Mouse (Mus musculus): Measurements from ENCODE around the gene Ppm1d. TPM values are rescaled to one million over a fixed set of nuclear protein-coding genes. Genes with fewer than 3 reads are reported as not detected.

The Ppm1d gene
- polyA plus RNA-seq (2015; fragmentation: Nextera tagmentation; extraction: Ambion mirVana): 17.3 and 18.7 TPM in 2 replicates

DNA sequence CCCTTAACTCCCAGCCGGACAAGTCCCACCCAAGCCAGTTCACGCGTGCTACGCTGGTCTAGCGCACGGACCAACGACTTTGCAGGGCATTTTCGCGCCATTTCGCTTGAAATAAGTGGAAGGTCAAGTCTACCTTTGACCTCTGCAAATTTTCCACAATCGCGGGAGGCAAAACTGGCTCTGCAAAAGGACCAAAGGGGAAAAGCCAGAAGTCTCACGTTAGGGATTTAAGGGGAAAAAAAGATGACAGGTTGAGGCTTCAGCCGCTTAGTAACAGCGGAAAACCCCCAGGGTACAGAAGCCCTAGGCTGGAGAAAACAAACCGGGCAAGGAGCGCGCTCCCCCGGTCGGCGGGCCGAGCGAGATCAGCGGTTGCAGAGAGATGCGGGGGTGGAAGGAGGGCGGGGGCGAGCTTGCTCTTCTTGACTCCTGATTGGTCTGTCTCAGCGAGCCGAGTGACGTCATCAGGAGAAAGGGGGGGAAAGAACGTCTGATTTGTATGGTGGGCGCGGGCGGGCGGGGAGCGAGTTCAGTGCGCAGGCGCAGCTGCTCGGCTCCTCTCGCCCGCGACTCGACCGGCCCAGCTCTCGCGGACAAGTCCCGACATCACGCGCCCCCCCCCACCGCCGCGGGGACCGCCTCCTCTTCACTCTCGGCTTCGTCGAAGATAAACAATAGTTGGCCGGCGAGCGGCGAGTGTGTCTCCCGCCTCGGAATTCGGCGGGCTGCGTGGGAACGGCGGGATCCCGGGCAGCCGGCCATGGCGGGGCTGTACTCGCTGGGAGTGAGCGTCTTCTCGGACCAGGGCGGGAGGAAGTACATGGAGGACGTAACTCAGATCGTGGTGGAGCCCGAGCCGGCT is at the start of gene Ppm1d:
TSS of gene Ppm1d (plus strand) at position 532 of the 862 bp plus-strand sequence.
- Histone ChIP-seq H3K36me3 (ENCODE audit: insufficient read depth, low read length) (no peaks in the 10 kb centered on the region), H3K9me3 (replicated peaks; ENCODE audit: low read length) (no peaks in the 10 kb centered on the region), H3K4me3 (replicated peaks; ENCODE audit: low read depth, low read length) (peak within 1 kb of the TSS; percentile 99), H3K4me2 (ENCODE audit: low read length) (peak within 1 kb of the TSS; percentile 86), H3K4me1 (replicated peaks; ENCODE audit: insufficient read depth, low read length) (peaks cover 8% of the 10 kb centered on the region; the same call in 1 of the 2 replicates), H3K27me3 (ENCODE audit: insufficient read depth, low read length) (no peaks in the 10 kb centered on the region), H3K27ac (peak within 1 kb of the TSS; percentile 94), H3K9ac (ENCODE audit: low read depth, low read length) (peak within 1 kb of the TSS; percentile 98)
- under 1% methylated on average over 69 of the region's 78 CpGs for WGBS
- ATAC-seq (replicated peaks; ENCODE audit: low FRiP score, low read depth) (peak; percentile 93), DNase-seq (ENCODE audit: low spot score) (peak; percentile 99)
- TF ChIP-seq CTCF (IDR thresholded peaks at IDR 0.05; ENCODE audit: low read depth): peak; percentile 22; the same call in 1 of the 2 replicates

DNA sequence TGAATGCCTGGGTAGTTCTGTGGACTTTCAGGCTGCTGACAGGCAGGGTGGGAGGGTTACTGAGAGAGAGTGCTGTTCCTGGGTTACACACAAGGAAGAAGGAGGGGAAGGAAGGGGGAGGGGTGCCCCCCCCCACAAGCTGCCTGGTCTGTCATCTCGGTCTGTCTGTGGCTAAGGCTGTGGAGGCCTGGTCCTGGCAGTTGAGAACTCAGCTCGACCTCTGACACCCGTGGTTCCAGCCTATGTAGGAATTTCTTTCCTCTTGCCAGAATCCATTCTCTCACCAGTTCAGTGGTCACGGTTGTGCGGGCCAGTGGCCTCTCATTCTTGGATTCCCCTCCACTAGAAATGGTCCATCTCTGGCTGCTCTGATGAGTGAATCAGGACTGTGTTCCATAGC is 46.4 kb upstream of the Ppm1d start:
- no peak overlapping the region for H3K27ac ChIP-seq
- no peaks in the 10 kb centered on the region for H3K9me3 ChIP-seq (replicated peaks; ENCODE audit: low read length)
- no peak for TF ChIP-seq CTCF (IDR thresholded peaks at IDR 0.05; ENCODE audit: low read depth)
- DNase-seq (ENCODE audit: low spot score) (peak; percentile 32), ATAC-seq (replicated peaks; ENCODE audit: low FRiP score, low read depth) (peak; percentile 82; the same call in 1 of the 2 replicates)
- no peaks in the 10 kb centered on the region for H3K4me1 ChIP-seq (replicated peaks; ENCODE audit: insufficient read depth, low read length)
- 43% methylated on average over 5 of the region's 5 CpGs for WGBS
- no peaks in the 10 kb centered on the region for H3K36me3 ChIP-seq (ENCODE audit: insufficient read depth, low read length)
- H3K27me3 ChIP-seq (ENCODE audit: insufficient read depth, low read length): no peaks in the 10 kb centered on the region
- H3K4me2 ChIP-seq (ENCODE audit: low read length): no peak overlapping the region
- no peak overlapping the region for H3K4me3 ChIP-seq (replicated peaks; ENCODE audit: low read depth, low read length)
- H3K9ac ChIP-seq (ENCODE audit: low read depth, low read length): no peak overlapping the region

DNA sequence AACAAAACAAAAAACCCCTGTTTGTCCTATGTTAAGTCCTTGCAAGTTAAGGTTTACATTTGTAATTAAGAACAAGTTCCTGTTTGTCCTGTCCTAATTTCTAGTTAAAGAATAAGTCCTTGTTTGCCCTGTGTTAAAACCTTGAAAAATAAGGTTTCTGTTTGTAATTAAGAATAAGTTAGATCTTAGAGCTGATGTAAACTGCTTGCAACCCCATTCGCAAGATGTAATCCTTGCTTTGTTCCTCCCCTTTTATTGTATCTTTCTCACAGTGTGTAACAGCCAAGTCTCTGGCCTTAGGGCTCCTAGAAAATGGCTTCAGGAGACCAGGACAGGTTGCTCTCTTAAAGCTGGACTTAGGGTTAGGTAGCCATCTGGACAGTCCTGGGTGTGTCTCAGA is 43.7 kb upstream of the Ppm1d start:
- WGBS: 97% methylated on average over 1 of the region's 1 CpGs
- Histone ChIP-seq H3K4me1 (replicated peaks; ENCODE audit: insufficient read depth, low read length) (no peaks in the 10 kb centered on the region), H3K36me3 (ENCODE audit: insufficient read depth, low read length) (no peaks in the 10 kb centered on the region), H3K4me2 (ENCODE audit: low read length) (no peak overlapping the region), H3K27ac (no peak overlapping the region), H3K4me3 (replicated peaks; ENCODE audit: low read depth, low read length) (no peak overlapping the region), H3K27me3 (ENCODE audit: insufficient read depth, low read length) (no peaks in the 10 kb centered on the region), H3K9me3 (replicated peaks; ENCODE audit: low read length) (no peaks in the 10 kb centered on the region), H3K9ac (ENCODE audit: low read depth, low read length) (no peak overlapping the region)
- no peak for TF ChIP-seq CTCF (IDR thresholded peaks at IDR 0.05; ENCODE audit: low read depth)
- no peak for DNase-seq (ENCODE audit: low spot score)
- ATAC-seq (replicated peaks; ENCODE audit: low FRiP score, low read depth): no peak

DNA sequence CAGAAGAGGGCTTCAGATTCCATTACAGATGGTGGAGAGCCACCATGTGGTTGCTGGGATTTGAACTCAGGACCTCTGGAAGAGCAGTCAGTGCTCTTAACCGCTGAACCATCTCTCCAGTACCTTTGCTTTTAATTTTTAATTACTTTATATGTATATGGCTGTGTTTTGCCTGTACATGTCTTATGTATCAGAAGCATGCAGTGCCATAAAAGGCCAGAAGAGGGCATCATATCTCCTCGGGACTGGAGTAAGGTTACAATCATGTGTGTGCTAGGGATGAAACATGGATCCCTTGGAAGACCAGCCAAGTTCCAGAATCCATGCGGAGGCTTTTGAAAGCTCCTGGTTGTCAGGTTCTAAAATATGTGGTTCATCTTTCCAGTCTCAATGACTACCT is 40.4 kb upstream of the Ppm1d start:
- Histone ChIP-seq H3K9ac (ENCODE audit: low read depth, low read length) (no peak overlapping the region), H3K9me3 (replicated peaks; ENCODE audit: low read length) (no peaks in the 10 kb centered on the region), H3K4me1 (replicated peaks; ENCODE audit: insufficient read depth, low read length) (no peaks in the 10 kb centered on the region), H3K27ac (no peak overlapping the region), H3K4me3 (replicated peaks; ENCODE audit: low read depth, low read length) (no peak overlapping the region), H3K36me3 (ENCODE audit: insufficient read depth, low read length) (no peaks in the 10 kb centered on the region), H3K4me2 (ENCODE audit: low read length) (no peak overlapping the region), H3K27me3 (ENCODE audit: insufficient read depth, low read length) (no peaks in the 10 kb centered on the region)
- TF ChIP-seq CTCF (IDR thresholded peaks at IDR 0.05; ENCODE audit: low read depth): peak; percentile 70
- DNase-seq (ENCODE audit: low spot score) (peak; percentile 40), ATAC-seq (replicated peaks; ENCODE audit: low FRiP score, low read depth) (no peak)
- 61% methylated on average over 3 of the region's 3 CpGs for WGBS

DNA sequence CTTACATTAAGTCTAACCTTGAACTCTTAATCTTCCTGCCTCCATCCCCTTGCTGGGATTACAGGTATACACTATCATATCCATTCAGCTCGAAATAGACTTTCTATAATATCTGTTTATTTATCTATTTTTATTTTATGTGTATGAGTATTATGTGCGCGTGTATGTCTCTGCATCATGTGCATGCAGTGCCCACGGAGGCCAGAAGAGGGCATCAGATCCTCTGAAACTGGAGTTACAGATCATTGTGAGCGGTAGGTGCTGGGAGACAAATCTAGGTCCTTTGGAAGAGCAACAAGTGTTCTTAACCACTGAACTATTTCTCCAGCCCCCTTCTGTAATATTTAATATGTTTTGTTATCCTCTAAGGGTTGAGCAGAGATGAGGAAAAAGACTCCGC is 37.7 kb upstream of the Ppm1d start:
- H3K9me3 ChIP-seq (replicated peaks; ENCODE audit: low read length): no peaks in the 10 kb centered on the region
- ATAC-seq (replicated peaks; ENCODE audit: low FRiP score, low read depth) (no peak), DNase-seq (ENCODE audit: low spot score) (no peak)
- no peaks in the 10 kb centered on the region for H3K36me3 ChIP-seq (ENCODE audit: insufficient read depth, low read length)
- H3K27me3 ChIP-seq (ENCODE audit: insufficient read depth, low read length): no peaks in the 10 kb centered on the region
- H3K4me1 ChIP-seq (replicated peaks; ENCODE audit: insufficient read depth, low read length): no peaks in the 10 kb centered on the region
- H3K9ac ChIP-seq (ENCODE audit: low read depth, low read length): no peak overlapping the region
- H3K4me2 ChIP-seq (ENCODE audit: low read length): no peak overlapping the region
- H3K27ac ChIP-seq: no peak overlapping the region
- 76% methylated on average over 6 of the region's 6 CpGs for WGBS
- no peak overlapping the region for H3K4me3 ChIP-seq (replicated peaks; ENCODE audit: low read depth, low read length)
- peak; percentile 56 for TF ChIP-seq CTCF (IDR thresholded peaks at IDR 0.05; ENCODE audit: low read depth)

DNA sequence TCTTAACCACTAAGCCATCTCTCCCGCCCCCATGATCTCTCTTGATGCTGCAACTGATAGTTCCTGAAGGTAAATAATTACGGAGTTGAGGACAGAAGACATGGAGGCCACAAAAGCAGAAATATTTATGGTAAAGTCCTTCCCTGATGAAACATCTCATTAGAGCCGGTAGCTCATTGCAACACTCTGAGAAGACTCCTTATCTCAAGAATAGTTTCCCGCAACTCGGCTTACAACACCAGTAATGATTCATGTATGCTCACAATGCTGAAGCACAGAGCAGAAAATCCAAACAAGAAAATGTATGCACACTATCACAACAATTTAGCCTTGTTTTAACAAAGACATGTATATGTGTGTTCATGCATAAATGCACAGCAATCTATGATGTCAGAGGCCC is 35.9 kb upstream of the Ppm1d start:
- H3K9ac ChIP-seq (ENCODE audit: low read depth, low read length): no peak overlapping the region
- H3K4me2 ChIP-seq (ENCODE audit: low read length): no peak overlapping the region
- DNase-seq (ENCODE audit: low spot score) (no peak), ATAC-seq (replicated peaks; ENCODE audit: low FRiP score, low read depth) (no peak)
- no peak overlapping the region for H3K27ac ChIP-seq
- H3K36me3 ChIP-seq (ENCODE audit: insufficient read depth, low read length): no peaks in the 10 kb centered on the region
- 75% methylated on average over 5 of the region's 5 CpGs for WGBS
- no peak overlapping the region for H3K4me3 ChIP-seq (replicated peaks; ENCODE audit: low read depth, low read length)
- TF ChIP-seq CTCF (IDR thresholded peaks at IDR 0.05; ENCODE audit: low read depth): no peak
- no peaks in the 10 kb centered on the region for H3K9me3 ChIP-seq (replicated peaks; ENCODE audit: low read length)
- no peaks in the 10 kb centered on the region for H3K4me1 ChIP-seq (replicated peaks; ENCODE audit: insufficient read depth, low read length)
- no peaks in the 10 kb centered on the region for H3K27me3 ChIP-seq (ENCODE audit: insufficient read depth, low read length)
